Mouse (Mus musculus) heart, embryonic 13.5 days (tissue): ENCODE results near the gene Gsta4. TPM values are rescaled to one million over a fixed set of nuclear protein-coding genes. Genes with fewer than 3 reads are reported as not detected.
A peak's percentile ranks its signal among the peaks of the same experiment; 100 is the strongest.
"Not testable (repeated sequence)": the region's sequence is repeated elsewhere in the genome, so short reads cannot be mapped to it uniquely, and the experiment has no call there.

Experiments used
- ATAC-seq: fragments of 200-750 bp; cut with Nextera tagmentation; 2 replicates; pipeline ENCODE4 v1.8.0; 2017; ENCODE audit warnings: moderate TSS enrichment; ENCODE audit not compliant: insufficient number of reproducible peaks, low FRiP score, low TSS enrichment; ENCODE audit errors: extremely low read depth
- H3K27ac ChIP-seq: fragments of 300-500 bp; sonication (generic); replicated peaks from 2 replicates; pipeline ENCODE4 v1.5.1; 2015; ENCODE audit warnings: moderate library complexity, mild to moderate bottlenecking, inconsistent platforms
- H3K27me3 ChIP-seq: fragments of 300-500 bp; sonication (generic); replicated peaks from 2 replicates; pipeline ENCODE4 v1.6.1; 2015; ENCODE audit warnings: mild to moderate bottlenecking, inconsistent platforms
- H3K36me3 ChIP-seq: fragments of 300-500 bp; sonication (generic); 2 replicates; pipeline ENCODE4 v1.6.1; 2015; ENCODE audit warnings: mild to moderate bottlenecking, inconsistent platforms
- H3K4me1 ChIP-seq: fragments of 300-500 bp; sonication (generic); 2 replicates; pipeline ENCODE4 v1.6.1; 2015; ENCODE audit warnings: inconsistent platforms
- H3K4me2 ChIP-seq: fragments of 300-500 bp; sonication (generic); 2 replicates; pipeline ENCODE4 v1.6.1; 2015; ENCODE audit warnings: inconsistent platforms, mild to moderate bottlenecking, moderate library complexity
- H3K4me3 ChIP-seq: fragments of 300-500 bp; sonication (generic); 2 replicates; pipeline ENCODE4 v1.5.1; 2015; ENCODE audit warnings: moderate library complexity, mild to moderate bottlenecking, inconsistent platforms
- H3K9ac ChIP-seq: fragments of 300-500 bp; sonication (generic); 2 replicates; pipeline ENCODE4 v1.6.1; 2015; ENCODE audit warnings: inconsistent platforms, mild to moderate bottlenecking, moderate library complexity
- H3K9me3 ChIP-seq: fragments of 300-500 bp; sonication (generic); 2 replicates; pipeline ENCODE4 v1.6.1; 2016; ENCODE audit warnings: inconsistent platforms
- WGBS: fragments of 180-500 bp; shearing (Covaris S2); methylation state at CpG from one replicate; pipeline ENCODE4 v1.1.7; 2015; ENCODE audit warnings: mixed read lengths; 5-methylcytosine and 5-hydroxymethylcytosine counted together
- polyA plus RNA-seq: library from polyadenylated mRNA; unstranded; fragments of >200 nt; fragmentation: Nextera tagmentation; extraction: Ambion mirVana; gene quantifications from 2 replicates; pipeline ENCODE4 v1.2.1, GENCODE M21; 2015

Gene Gsta4
- polyA plus RNA-seq, 1 experiment from 2014 or later: 62.7 TPM

GRCm38 (mm10) chr9:78210821-78211220, 28.2 kb downstream of the Gsta4 start:
- no peak for ATAC-seq
- Histone ChIP-seq H3K4me1 (peaks cover 22% of the 10 kb centered on the region), H3K27ac (no peak overlapping the region), H3K9ac (no peak overlapping the region), H3K4me3 (no peak overlapping the region), H3K4me2 (no peak overlapping the region), H3K36me3 (peaks cover 28% of the 10 kb centered on the region), H3K27me3 (no peaks in the 10 kb centered on the region), H3K9me3 (no peaks in the 10 kb centered on the region)
- WGBS: 92% methylated on average over 2 of the region's 2 CpGs

- H3K9ac ChIP-seq: no peak overlapping the region
- H3K4me2 ChIP-seq: no peak overlapping the region
- H3K4me3 ChIP-seq: no peak overlapping the region
- H3K36me3 ChIP-seq: peaks cover 22% of the 10 kb centered on the region
- WGBS: 84% methylated on average over 3 of the region's 3 CpGs
- H3K27ac ChIP-seq: peak overlapping the region; percentile 80
- peaks cover 22% of the 10 kb centered on the region for H3K4me1 ChIP-seq
- no peak for ATAC-seq
- H3K27me3 ChIP-seq: no peaks in the 10 kb centered on the region
- no peaks in the 10 kb centered on the region for H3K9me3 ChIP-seq
Measured at GRCm38 (mm10) chr9:78211521-78211920, 28.9 kb downstream of the Gsta4 start.

GRCm38 (mm10) chr9:78212341-78213049, 29.9 kb downstream of the Gsta4 start:
- peak overlapping the region; percentile 80 for H3K27ac ChIP-seq
- WGBS: 24% methylated on average over 7 of the region's 7 CpGs
- H3K9me3 ChIP-seq: no peaks in the 10 kb centered on the region
- H3K4me3 ChIP-seq: no peak overlapping the region
- no peaks in the 10 kb centered on the region for H3K27me3 ChIP-seq
- peak overlapping the region; percentile 22; the same call in 1 of the 2 replicates for H3K4me2 ChIP-seq
- H3K36me3 ChIP-seq: peaks cover 22% of the 10 kb centered on the region
- peak; percentile 66 for ATAC-seq
- peaks cover 27% of the 10 kb centered on the region for H3K4me1 ChIP-seq
- 0 out of 2 replicates have a peak overlapping the region, but pooled peaks have one; percentile 11 for H3K9ac ChIP-seq

- Histone ChIP-seq H3K27me3 (no peaks in the 10 kb centered on the region), H3K9me3 (no peaks in the 10 kb centered on the region), H3K4me1 (peaks cover 20% of the 10 kb centered on the region), H3K4me3 (no peak overlapping the region), H3K36me3 (no peaks in the 10 kb centered on the region), H3K27ac (no peak overlapping the region), H3K9ac (no peak overlapping the region), H3K4me2 (no peak overlapping the region)
- ATAC-seq: no peak
- 60% methylated on average over 4 of the region's 4 CpGs for WGBS
Measured at GRCm38 (mm10) chr9:78217074-78217473, 34.5 kb downstream of the Gsta4 start.

- 49% methylated on average over 8 of the region's 8 CpGs for WGBS
- H3K4me2 ChIP-seq: no peak overlapping the region
- no peaks in the 10 kb centered on the region for H3K27me3 ChIP-seq
- no peak overlapping the region for H3K4me3 ChIP-seq
- H3K9ac ChIP-seq: no peak overlapping the region
- H3K9me3 ChIP-seq: no peaks in the 10 kb centered on the region
- ATAC-seq: no peak
- H3K36me3 ChIP-seq: no peaks in the 10 kb centered on the region
- H3K27ac ChIP-seq: no peak overlapping the region
- peaks cover 9% of the 10 kb centered on the region for H3K4me1 ChIP-seq
Measured at GRCm38 (mm10) chr9:78222616-78223015, 40.0 kb downstream of the Gsta4 start.

- H3K36me3 ChIP-seq: no peaks in the 10 kb centered on the region
- no peak for ATAC-seq
Measured at GRCm38 (mm10) chr9:78223221-78223902, 40.8 kb downstream of the Gsta4 start.

GRCm38 (mm10) chr9:78224418-78224817, 41.8 kb downstream of the Gsta4 start:
- 94% methylated on average over 2 of the region's 2 CpGs for WGBS
- no peak for ATAC-seq
- Histone ChIP-seq H3K9me3 (no peaks in the 10 kb centered on the region), H3K4me1 (peaks cover 9% of the 10 kb centered on the region), H3K36me3 (no peaks in the 10 kb centered on the region), H3K27ac (no peak overlapping the region), H3K27me3 (no peaks in the 10 kb centered on the region), H3K4me3 (no peak overlapping the region), H3K9ac (no peak overlapping the region), H3K4me2 (no peak overlapping the region)

More at GRCm38 (mm10) chr9:78223221-78223902, 40.8 kb downstream of the Gsta4 start:
- no peaks in the 10 kb centered on the region for H3K9me3 ChIP-seq
- H3K4me1 ChIP-seq: peaks cover 9% of the 10 kb centered on the region
- no peak overlapping the region for H3K9ac ChIP-seq
- WGBS: 66% methylated on average over 10 of the region's 10 CpGs
- H3K4me2 ChIP-seq: no peak overlapping the region
- no peaks in the 10 kb centered on the region for H3K27me3 ChIP-seq
- H3K27ac ChIP-seq: no peak overlapping the region
- H3K4me3 ChIP-seq: no peak overlapping the region

- Histone ChIP-seq H3K4me1 (peaks cover 9% of the 10 kb centered on the region), H3K4me2 (peak overlapping the region; percentile 40), H3K27ac (peak overlapping the region; percentile 61), H3K9me3 (no peaks in the 10 kb centered on the region), H3K27me3 (no peaks in the 10 kb centered on the region), H3K9ac (peak overlapping the region; percentile 61; the same call in 1 of the 2 replicates), H3K4me3 (no peak overlapping the region), H3K36me3 (no peaks in the 10 kb centered on the region)
- WGBS: 40% methylated on average over 11 of the region's 11 CpGs
- ATAC-seq: no peak
Measured at GRCm38 (mm10) chr9:78225304-78225703, 42.7 kb downstream of the Gsta4 start.

GRCm38 (mm10) chr9:78228122-78228521, 45.5 kb downstream of the Gsta4 start:
- Histone ChIP-seq H3K4me1 (peaks cover 9% of the 10 kb centered on the region), H3K27me3 (no peaks in the 10 kb centered on the region), H3K9ac (no peak overlapping the region), H3K27ac (no peak overlapping the region), H3K36me3 (no peaks in the 10 kb centered on the region), H3K9me3 (no peaks in the 10 kb centered on the region), H3K4me2 (no peak overlapping the region), H3K4me3 (no peak overlapping the region)
- ATAC-seq: no peak
- WGBS: 92% methylated on average over 2 of the region's 2 CpGs

- WGBS: 58% methylated on average over 3 of the region's 3 CpGs
- ATAC-seq: not testable (repeated sequence)
Measured at GRCm38 (mm10) chr9:78229658-78230057, 47.1 kb downstream of the Gsta4 start.

GRCm38 (mm10) chr9:78230461-78230860, 47.9 kb downstream of the Gsta4 start, which contains the start of gene Gsta1:
TSS of gene Gsta1 (plus strand) at chr9:78230656.
- 70% methylated on average over 3 of the region's 3 CpGs for WGBS
- H3K27me3 ChIP-seq, H3K4me1 ChIP-seq, ATAC-seq, H3K27ac ChIP-seq, H3K36me3 ChIP-seq, H3K9ac ChIP-seq, H3K4me3 ChIP-seq, H3K9me3 ChIP-seq, H3K4me2 ChIP-seq: not testable (repeated sequence)

More at GRCm38 (mm10) chr9:78229658-78230057, 47.1 kb downstream of the Gsta4 start:
- not testable (repeated sequence) for H3K9ac ChIP-seq, H3K36me3 ChIP-seq, H3K4me3 ChIP-seq, H3K9me3 ChIP-seq, H3K27me3 ChIP-seq, H3K27ac ChIP-seq, H3K4me2 ChIP-seq, H3K4me1 ChIP-seq
